Mouse (Mus musculus): ENCODE measurements around the gene Hist1h3b.

- TF ChIP-seq POLR2A (IDR thresholded peaks at IDR 0.05; ENCODE audit: insufficient read depth, low read depth, low read length): no peak; the same call in 1 of the 2 replicates
- TF ChIP-seq CTCF (IDR thresholded peaks at IDR 0.05; ENCODE audit: insufficient read depth, low read depth, low read length): no peak
These were observed 12.2 kb upstream of the Hist1h3b start for GRCm38 (mm10) chr13:23739922-23740252.
